Mouse (Mus musculus) CH12.LX (cell line): ENCODE measurements around the gene Mogat1.

Source experiments
- EP300 ChIP-seq: IDR thresholded peaks from 2 replicates; pipeline ENCODE4 v1.6.1; 2011; ENCODE audit warnings: low read length, improper control_type of control experiment
- POLR2A ChIP-seq: IDR thresholded peaks from 2 replicates; pipeline ENCODE4 v1.6.1; 2011; ENCODE audit warnings: low read depth, mild to moderate bottlenecking, improper control_type of control experiment, low read length

DNA sequence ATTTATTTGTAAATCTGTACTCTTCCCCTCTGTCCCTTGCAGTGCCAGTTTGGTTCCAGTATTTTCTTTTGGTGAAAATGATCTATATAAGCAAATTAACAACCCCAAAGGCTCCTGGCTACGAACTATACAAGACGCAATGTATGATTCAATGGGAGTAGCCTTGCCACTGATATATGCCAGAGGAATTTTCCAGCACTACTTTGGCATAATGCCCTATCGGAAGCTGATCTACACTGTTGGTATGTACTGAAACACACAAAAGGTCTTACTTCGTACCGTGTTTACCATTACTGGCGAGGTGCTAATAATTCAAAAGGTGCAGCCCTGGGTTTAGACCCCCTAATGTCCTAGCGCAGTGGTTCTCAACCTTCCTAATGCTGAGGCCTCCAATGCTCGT, 18.2 kb downstream of the Mogat1 start:
- TF ChIP-seq POLR2A (no peak), EP300 (no peak)
